Mouse (Mus musculus) limb, embryonic 14.5 days (tissue): ENCODE measurements around the gene Tnxb. TPM values are rescaled to one million over a fixed set of nuclear protein-coding genes. Genes with fewer than 3 reads are reported as not detected.

ENCODE experiments used
- ATAC-seq: fragments of 200-750 bp; cut with Nextera tagmentation; 2 replicates; pipeline ENCODE4 v1.8.0; 2017; ENCODE audit warnings: low read depth, moderate number of reproducible peaks, moderate TSS enrichment; ENCODE audit not compliant: low FRiP score
- DNase-seq: peaks from one replicate; pipeline ENCODE4 v3.0.0-alpha.2; 2015; ENCODE audit warnings: low spot score
- H3K27ac ChIP-seq: fragments of 300-500 bp; sonication (generic); replicated peaks from 2 replicates; pipeline ENCODE4 v1.5.1; 2014; ENCODE audit warnings: low read depth, mild to moderate bottlenecking, low read length, moderate library complexity, mixed read lengths
- H3K27me3 ChIP-seq: fragments of 300-500 bp; sonication (generic); 2 replicates; pipeline ENCODE4 v1.6.1; 2014; ENCODE audit warnings: low read length, mixed read lengths; ENCODE audit not compliant: control insufficient read depth, insufficient read depth
- H3K36me3 ChIP-seq: fragments of 300-500 bp; sonication (generic); 2 replicates; pipeline ENCODE4 v1.6.1; 2014; ENCODE audit warnings: mild to moderate bottlenecking, low read length, moderate library complexity, mixed read lengths; ENCODE audit not compliant: control insufficient read depth, insufficient read depth
- H3K4me1 ChIP-seq: fragments of 300-500 bp; sonication (generic); 2 replicates; pipeline ENCODE4 v1.6.1; 2014; ENCODE audit warnings: antibody characterized with exemption, low read length, mixed read lengths; ENCODE audit not compliant: control insufficient read depth, insufficient read depth
- H3K4me2 ChIP-seq: fragments of 300-500 bp; sonication (generic); replicated peaks from 2 replicates; pipeline ENCODE4 v1.6.1; 2014; ENCODE audit warnings: low read depth, mild to moderate bottlenecking, low read length, moderate library complexity; ENCODE audit not compliant: severe bottlenecking
- H3K4me3 ChIP-seq: fragments of 300-500 bp; sonication (generic); replicated peaks from 2 replicates; pipeline ENCODE4 v1.5.1; 2014; ENCODE audit warnings: low read length
- H3K9ac ChIP-seq: fragments of 300-500 bp; sonication (generic); 2 replicates; pipeline ENCODE4 v1.6.1; 2014; ENCODE audit warnings: mild to moderate bottlenecking, low read depth, low read length, moderate library complexity; ENCODE audit not compliant: severe bottlenecking
- H3K9me3 ChIP-seq: fragments of 300-500 bp; sonication (generic); 2 replicates; pipeline ENCODE4 v1.6.1; 2016; ENCODE audit warnings: low read length; ENCODE audit not compliant: control insufficient read depth
- POLR2A ChIP-seq: fragments of 200-500 bp; IDR thresholded peaks from 2 replicates; pipeline ENCODE4 v1.8.0; 2012; ENCODE audit warnings: inconsistent platforms, mild to moderate bottlenecking, moderate library complexity, borderline replicate concordance; ENCODE audit not compliant: insufficient read depth, insufficient read length; ENCODE audit errors: extremely low read depth
- WGBS: fragments of 180-500 bp; shearing (Covaris S2); extraction: QIAGEN DNeasy Blood & Tissue Kit; methylation state at CpG from one replicate; pipeline ENCODE4 v1.1.7; 2014; 5-methylcytosine and 5-hydroxymethylcytosine counted together
- polyA plus RNA-seq, 2 experiments: library from polyadenylated mRNA; depleted of rRNA in 1 of 2; stranded (reverse) in 1 of 2; unstranded in 1 of 2; fragments of >200 nt; fragmentation: Nextera tagmentation in 1 of 2; extraction: Ambion mirVana in 1 of 2; gene quantifications; 2 replicates each; pipeline versions ENCODE4 v1.2.1 to v1.2.3; 2012 to 2014

Tnxb gene
- polyA plus RNA-seq, 2 experiments, result 2.0 to 4.5 TPM

GRCm38 (mm10) chr17:34652985-34653384 lies 17.4 kb upstream of the Tnxb start:
- Histone ChIP-seq H3K36me3 (peaks cover 53% of the 10 kb centered on the region), H3K9ac (no peak overlapping the region), H3K27ac (no peak overlapping the region), H3K9me3 (no peaks in the 10 kb centered on the region), H3K4me1 (peaks cover 3% of the 10 kb centered on the region; the same call in 1 of the 2 replicates), H3K4me3 (no peak overlapping the region), H3K27me3 (no peaks in the 10 kb centered on the region), H3K4me2 (no peak overlapping the region)
- TF ChIP-seq POLR2A, result no peak
- WGBS, result 95% methylated on average over 8 of the region's 8 CpGs
- no peak for ATAC-seq
- DNase-seq, result no peak

- no peaks in the 10 kb centered on the region for H3K9me3 ChIP-seq
- 64% methylated on average over 9 of the region's 9 CpGs for WGBS
- H3K27me3 ChIP-seq, result no peaks in the 10 kb centered on the region
- no peak overlapping the region for H3K4me2 ChIP-seq
- H3K36me3 ChIP-seq, result peaks cover 48% of the 10 kb centered on the region
- TF ChIP-seq POLR2A, result no peak
- ATAC-seq (no peak), DNase-seq (peak; percentile 57)
- H3K4me3 ChIP-seq, result no peak overlapping the region
- H3K4me1 ChIP-seq, result no peaks in the 10 kb centered on the region
- no peak overlapping the region for H3K9ac ChIP-seq
- H3K27ac ChIP-seq, result no peak overlapping the region
Observed at GRCm38 (mm10) chr17:34653746-34654285, 16.5 kb upstream of the Tnxb start.

- Histone ChIP-seq H3K27me3 (0 out of 2 replicates have a peak, but pooled peaks cover 6% of the 10 kb centered on the region), H3K9me3 (no peaks in the 10 kb centered on the region), H3K4me3 (no peak overlapping the region), H3K36me3 (peaks cover 42% of the 10 kb centered on the region), H3K27ac (no peak overlapping the region), H3K4me1 (no peaks in the 10 kb centered on the region), H3K4me2 (no peak overlapping the region), H3K9ac (no peak overlapping the region)
- TF ChIP-seq POLR2A, result no peak
- WGBS, result 94% methylated on average over 13 of the region's 13 CpGs
- ATAC-seq (no peak), DNase-seq (no peak)
Observed at GRCm38 (mm10) chr17:34654392-34654791, 15.9 kb upstream of the Tnxb start.

GRCm38 (mm10) chr17:34655160-34655559 lies 15.2 kb upstream of the Tnxb start:
- H3K4me1 ChIP-seq, result no peaks in the 10 kb centered on the region; the same call in 1 of the 2 replicates
- DNase-seq, result no peak
- H3K27ac ChIP-seq, result peak overlapping the region; percentile 48
- peaks cover 11% of the 10 kb centered on the region for H3K27me3 ChIP-seq
- no peak overlapping the region for H3K9ac ChIP-seq
- no peak for TF ChIP-seq POLR2A
- H3K36me3 ChIP-seq, result peaks cover 35% of the 10 kb centered on the region
- 80% methylated on average over 7 of the region's 7 CpGs for WGBS
- ATAC-seq, result peak; percentile 9; the same call in 1 of the 2 replicates
- H3K9me3 ChIP-seq, result no peaks in the 10 kb centered on the region
- no peak overlapping the region for H3K4me2 ChIP-seq
- H3K4me3 ChIP-seq, result no peak overlapping the region

GRCm38 (mm10) chr17:34655581-34655991 lies 14.7 kb upstream of the Tnxb start:
- peak overlapping the region; percentile 48 for H3K27ac ChIP-seq
- peak; percentile 64 for ATAC-seq
- no peaks in the 10 kb centered on the region for H3K9me3 ChIP-seq
- peak; percentile 62 for DNase-seq
- no peak for TF ChIP-seq POLR2A
- H3K27me3 ChIP-seq, result peaks cover 16% of the 10 kb centered on the region
- H3K9ac ChIP-seq, result no peak overlapping the region
- 46% methylated on average over 4 of the region's 4 CpGs for WGBS
- H3K4me2 ChIP-seq, result no peak overlapping the region
- H3K4me1 ChIP-seq, result no peaks in the 10 kb centered on the region; the same call in none of the 2 replicates
- H3K4me3 ChIP-seq, result no peak overlapping the region
- peaks cover 30% of the 10 kb centered on the region for H3K36me3 ChIP-seq
